Mouse (Mus musculus): ENCODE results near the gene Gm43518.

Gm43518 gene

DNA sequence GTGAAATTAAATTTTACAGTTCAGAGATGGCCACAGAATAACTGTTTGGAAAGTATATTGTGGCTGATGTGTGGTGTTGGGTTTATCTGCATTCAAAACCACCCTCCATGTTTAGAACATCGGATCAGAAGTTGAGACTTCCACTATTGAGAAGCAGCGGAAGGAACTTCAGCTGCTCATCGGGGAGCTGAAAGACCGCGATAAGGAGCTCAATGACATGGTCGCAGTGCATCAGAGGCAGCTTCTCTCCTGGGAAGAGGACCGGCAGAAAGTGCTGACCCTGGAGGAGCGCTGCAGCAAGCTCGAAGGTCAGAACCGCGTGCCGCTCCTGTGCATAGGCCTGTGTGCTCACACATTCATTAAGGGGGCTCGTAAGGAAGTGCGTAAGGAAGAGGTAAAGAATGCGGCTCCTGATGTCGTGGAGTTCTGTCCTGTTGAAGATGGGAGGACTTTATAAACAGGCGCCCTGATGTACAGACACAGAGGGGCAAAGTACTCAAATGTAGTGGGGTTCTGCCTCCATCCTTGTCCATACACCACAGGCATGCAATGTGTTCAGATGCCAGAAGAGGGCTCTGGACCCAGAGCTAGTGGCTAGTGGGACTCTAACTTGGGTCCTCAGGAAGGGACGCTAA, 6.9 kb downstream of the Gm43518 start:
- peak; percentile 49 for DNase-seq (ENCODE audit: low read depth, low spot score)

DNA sequence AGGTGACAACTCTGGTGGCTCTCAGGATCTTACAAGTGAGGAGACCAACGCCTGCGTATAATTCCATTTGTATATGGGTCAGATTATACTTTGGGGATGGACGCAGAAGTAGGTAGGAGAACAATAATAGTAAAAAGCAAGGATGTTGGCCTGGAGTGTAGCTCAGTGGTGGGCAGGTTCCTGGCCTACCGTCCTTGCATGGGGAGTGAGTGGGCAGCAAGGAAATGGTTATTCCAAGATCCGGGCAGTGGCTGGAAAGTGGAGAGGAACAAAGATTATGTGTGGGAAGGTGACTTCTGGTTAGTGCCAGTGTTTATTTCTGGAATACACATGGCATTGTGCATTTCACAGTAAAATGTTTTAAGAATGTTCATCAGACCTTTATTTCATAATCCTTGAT, 8.7 kb downstream of the Gm43518 start:
- no peak for DNase-seq (ENCODE audit: low read depth, low spot score)

DNA sequence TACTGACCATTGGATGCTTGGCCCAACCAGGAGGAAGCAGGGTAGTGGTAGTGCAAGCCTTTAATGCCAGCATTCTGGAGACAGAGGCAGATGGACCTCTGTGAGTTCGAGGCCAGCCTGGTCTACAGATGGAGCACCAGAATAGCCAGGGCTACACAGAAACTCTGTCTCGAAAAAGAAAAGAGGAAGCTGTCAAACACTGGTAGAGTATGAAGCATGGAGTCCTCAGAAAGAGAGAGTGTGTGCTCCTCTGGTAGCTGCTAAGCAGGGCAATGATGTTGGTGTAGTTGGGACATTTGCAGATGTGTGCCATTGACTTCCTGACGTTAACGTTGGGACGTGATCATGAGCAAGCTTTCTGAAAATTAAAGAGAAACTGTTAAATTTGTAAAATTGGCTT, 11.3 kb downstream of the Gm43518 start:
- no peak for DNase-seq (ENCODE audit: low read depth, low spot score)

DNA sequence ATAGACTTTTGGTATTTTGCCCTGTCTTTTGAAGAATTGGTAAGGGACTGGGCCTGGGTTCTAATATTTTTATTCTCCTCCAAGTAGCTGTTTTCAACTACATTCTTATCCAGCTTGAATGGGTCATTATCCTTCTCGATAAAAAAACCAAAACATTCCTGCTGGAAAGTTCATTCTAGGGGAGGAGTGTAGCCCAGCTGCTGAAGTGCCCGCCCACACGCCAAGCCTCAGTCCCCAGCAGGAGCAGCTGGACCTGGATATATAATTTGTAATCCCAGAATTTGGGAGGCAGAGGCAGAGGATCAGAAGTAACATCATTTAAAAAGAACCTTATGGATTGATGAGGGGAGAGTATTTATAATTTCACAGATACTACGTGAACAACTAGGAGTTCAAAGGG, 19.3 kb downstream of the Gm43518 start:
- no peak for DNase-seq (ENCODE audit: low read depth, low spot score)

DNA sequence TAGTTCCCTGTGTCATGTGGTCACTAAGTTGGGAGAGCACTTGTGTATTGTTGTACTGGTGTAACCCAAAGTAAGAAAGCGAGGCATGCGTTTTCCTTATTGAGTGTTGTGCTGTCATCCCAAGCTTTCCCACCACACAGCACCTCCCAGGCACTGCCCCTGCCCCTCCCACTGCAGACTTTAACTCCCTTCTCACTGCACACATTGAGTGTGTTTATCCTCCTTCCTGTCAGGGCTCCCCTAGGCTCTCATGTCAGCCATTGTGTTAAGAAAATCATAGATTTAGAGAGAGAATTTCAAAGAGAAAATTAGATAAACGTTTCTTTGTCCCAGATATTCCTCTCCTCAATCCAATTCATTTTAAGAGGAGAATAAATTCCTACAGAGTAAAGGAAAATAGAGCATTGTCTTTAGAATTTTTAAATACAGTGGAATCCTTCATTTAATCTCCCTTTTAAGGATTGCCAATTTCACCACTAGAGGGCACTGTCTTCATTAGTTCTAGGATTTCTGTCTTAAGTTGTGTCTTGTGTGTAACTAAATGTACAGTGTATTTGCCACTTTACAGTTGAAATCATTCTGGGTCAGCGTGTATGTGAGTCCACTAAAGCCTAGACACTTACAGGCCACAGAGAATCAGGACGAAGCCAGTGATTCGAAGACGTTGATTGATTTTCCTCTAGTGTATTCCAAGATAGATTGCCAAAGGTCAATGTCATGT, 20.0 kb downstream of the Gm43518 start:
- no peak for DNase-seq (ENCODE audit: low read depth, low spot score)

DNA sequence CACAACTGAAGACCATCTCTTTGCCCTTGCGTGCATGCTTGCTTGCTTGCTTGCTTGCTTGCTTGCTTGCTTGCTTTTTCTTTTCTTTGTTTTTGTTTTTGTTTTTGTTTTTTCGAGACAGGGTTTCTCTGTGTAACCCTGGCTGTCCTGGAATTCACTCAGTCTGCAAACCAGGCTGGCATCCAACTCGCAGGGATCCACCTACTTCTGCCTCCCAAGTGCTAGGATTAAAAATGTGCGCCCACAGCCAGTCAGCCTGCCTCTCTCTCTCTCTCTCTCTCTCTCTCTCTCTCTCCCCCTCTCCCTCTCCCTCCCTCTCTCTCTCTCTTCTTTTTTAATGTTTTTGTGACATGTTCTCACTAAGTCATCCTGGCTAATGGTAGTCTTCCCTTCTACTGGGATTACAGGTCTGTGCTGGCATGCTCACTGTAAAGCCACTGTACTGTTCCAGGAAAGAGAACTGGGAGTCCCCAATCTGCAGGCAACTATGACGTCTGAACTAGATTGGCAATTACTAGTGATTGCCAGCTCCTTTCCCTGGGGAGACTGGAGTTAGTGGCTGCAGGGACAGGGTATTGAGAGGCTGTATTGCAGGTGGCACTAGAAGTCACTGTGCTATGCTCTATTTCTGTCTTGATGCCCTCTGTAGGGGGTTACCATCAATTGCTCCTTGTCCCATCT, 25.3 kb downstream of the Gm43518 start:
- no peak for DNase-seq (ENCODE audit: low read depth, low spot score)

DNA sequence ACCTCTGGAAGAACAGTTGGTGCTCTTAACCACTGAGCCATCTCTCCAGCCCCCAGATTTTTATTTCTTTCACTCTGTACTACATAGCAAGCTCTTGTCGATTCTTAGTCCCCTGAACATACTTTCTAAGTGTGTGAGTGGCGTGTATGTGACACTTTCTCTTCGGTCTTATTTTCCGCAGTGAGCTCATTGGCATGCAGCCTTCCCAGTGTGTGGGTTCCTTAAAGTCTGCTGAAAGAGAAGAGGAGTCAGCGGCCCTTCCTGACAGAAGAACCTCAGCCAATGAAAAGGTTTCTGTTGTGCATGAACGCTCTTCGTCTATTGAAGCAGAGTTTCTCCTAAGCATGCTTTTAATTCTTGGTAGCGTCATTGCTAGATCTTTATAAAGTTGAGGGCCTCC, 30.0 kb downstream of the Gm43518 start:
- no peak for DNase-seq (ENCODE audit: low read depth, low spot score)

DNA sequence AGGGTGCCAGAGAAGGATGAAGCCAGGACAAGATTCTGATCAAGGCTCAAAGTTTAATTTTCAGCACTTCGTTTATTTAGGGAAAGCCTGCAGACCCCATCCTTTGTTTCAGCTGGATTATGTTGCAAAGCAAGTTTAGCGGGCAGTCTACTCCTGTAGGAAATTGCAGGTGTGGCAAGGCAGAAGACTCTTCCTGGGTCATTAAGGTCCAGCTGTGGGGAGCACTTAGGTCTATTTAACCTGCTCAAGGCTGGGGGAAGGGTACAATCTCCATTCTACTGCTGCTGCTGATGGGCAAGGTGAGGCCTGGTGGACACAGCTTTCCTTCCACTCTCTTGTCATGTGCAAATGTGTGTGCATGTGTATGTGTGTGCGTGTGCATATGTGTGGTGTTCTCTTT, 31.8 kb downstream of the Gm43518 start:
- no peak for DNase-seq (ENCODE audit: low read depth, low spot score)

DNA sequence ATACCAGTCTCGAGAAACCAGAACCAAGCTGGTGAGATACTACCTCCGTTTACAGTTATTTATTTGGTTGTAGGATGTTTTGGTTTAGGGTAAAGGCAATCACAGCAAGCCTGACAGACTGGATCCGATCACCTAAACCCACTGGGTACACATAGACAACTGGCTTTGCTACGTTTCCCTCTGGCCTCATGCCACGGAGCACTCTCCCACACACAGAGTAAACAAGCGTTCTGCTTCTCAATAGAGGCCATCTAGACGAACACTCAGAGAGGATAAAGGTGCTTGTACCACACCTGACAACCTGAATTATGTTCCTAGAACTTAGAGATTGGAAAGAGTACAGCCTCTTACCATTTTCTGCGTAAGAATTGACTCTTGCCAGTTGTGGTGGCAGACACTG, 32.9 kb downstream of the Gm43518 start:
- DNase-seq (ENCODE audit: low read depth, low spot score) = no peak

DNA sequence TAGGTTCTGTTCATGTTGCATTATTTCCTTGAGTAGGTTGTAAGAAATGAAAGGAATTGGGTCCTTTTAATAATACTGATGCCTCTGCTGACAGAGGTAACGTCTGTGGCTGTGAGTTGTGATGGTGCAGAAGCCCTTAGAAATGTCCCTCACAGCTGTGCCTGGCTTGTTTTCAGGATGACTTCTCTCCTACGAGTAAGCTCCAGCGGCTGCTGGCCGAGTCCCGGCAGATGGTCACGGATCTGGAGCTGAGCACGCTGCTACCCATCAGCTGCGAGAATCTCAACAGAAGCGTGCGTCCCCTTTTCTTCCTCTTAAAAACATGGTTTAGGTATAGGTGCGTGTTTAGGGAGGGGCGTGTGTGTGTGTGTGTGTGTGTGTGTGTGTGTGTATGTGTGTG, 33.8 kb downstream of the Gm43518 start:
- DNase-seq (ENCODE audit: low read depth, low spot score) = no peak

DNA sequence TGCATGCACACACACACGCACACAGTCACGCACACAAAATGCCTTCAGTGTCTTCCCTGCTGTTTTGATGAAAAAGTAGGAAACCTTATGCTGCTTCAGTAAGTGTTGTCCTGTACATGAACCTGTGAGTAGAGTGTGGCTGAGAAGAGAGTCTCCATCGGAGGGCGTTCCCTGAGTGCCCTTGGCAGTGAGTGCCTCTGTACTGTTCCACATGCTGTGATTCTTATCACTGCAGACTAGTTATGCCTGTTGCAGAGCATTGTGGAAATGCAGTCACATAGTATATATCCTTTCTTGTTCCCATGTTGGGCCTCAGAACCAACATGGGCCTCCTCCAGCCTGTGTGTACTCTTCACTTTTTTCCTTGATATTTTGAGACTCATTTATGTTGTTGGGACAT, 37.0 kb downstream of the Gm43518 start:
- no peak for DNase-seq (ENCODE audit: low read depth, low spot score)

DNA sequence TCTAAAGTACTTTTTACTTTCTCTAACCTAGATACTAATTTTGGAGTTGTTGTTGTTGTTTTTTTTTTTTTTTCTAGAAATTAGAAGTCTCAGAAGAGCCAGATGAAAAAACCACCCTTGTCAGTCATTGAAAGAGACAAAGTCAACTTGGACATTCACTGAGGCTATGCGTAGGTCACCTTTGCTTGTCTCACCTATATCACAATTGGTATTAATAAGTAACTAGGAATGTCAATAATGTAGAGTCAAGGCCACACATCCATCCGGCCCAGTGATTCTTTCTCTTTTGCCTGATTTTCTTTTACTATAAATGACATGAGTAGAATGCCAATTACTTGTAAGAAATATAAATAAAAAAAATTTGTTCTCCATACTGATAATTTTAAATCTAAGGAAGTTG, 39.5 kb downstream of the Gm43518 start:
- DNase-seq (ENCODE audit: low read depth, low spot score) = no peak

DNA sequence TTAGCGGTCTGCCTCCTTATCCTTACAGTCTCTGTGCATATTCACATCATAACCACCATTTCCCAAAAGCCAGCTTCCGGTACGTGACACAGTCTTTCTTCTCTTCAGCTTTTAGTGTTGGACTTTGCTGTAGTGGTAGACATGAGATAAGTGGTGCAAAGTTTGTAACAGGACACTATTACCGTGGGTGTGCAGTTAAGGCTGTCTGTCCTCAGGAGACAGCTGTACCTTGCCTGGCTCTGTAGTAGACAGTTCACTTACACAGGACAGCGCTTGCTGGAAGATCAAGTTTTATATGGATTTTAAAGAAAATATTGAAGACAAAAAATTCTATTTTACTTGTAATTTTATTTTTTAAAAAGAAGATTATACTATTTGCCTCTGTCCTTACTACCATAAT, 41.2 kb downstream of the Gm43518 start:
- DNase-seq (ENCODE audit: low read depth, low spot score) = no peak

DNA sequence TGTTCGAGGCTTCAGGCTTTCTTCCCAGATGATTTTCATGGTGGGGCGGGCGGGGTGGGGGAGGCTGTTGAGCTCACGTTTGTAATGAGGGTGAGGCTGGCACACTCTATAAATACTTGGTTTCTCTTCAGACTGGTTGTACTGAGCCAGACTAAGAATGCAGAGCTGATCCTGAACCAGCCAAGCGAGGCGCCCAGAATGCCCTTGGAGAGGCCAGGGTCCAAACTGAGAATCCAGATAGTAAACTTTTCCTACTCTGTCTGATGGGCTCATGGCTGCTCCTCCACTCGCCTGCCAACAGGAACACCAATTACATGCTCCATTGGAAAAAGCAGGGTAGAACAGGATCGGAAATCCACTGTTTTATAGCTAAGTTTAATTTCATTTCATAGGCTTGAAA, 42.0 kb downstream of the Gm43518 start:
- DNase-seq (ENCODE audit: low read depth, low spot score) = no peak

DNA sequence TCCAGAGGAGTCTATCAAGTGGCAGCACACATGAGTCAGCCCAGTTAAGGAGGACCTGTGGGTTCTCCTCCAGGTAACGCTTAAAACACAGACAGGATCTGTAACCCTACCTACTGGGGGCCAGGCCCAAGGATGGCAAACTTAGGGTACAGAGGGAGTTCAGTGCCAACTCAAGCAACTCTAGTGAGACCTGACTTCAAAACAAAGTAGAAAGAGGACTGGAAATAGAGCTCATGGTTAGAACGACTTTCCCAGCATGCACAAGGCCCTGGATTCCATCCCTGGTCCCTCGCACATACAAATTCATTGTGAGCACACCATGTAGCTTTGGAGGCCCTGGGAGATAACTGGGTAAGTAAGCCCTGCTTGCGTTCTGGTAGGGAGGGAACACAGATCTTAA, 43.4 kb downstream of the Gm43518 start:
- no peak for DNase-seq (ENCODE audit: low read depth, low spot score)

DNA sequence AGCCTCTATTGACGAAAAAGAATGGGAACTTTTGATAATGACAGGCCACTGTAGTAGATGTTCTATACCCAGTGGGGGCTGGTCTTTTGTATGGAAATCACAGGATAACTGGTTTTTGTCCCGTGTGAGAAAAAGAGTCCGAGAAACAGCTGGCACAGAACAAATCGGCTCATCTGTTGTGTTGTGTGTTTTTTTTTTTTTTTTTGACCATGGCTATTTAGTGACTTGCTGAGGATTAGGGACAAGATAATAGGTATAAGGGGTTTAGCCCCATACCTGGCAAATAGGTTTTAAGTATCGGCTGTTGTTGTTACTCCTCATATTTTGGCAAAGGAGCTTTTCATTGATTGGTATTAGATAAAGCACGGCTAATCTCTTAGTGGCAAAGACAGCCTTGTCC, 45.2 kb downstream of the Gm43518 start:
- no peak for DNase-seq (ENCODE audit: low read depth, low spot score)

DNA sequence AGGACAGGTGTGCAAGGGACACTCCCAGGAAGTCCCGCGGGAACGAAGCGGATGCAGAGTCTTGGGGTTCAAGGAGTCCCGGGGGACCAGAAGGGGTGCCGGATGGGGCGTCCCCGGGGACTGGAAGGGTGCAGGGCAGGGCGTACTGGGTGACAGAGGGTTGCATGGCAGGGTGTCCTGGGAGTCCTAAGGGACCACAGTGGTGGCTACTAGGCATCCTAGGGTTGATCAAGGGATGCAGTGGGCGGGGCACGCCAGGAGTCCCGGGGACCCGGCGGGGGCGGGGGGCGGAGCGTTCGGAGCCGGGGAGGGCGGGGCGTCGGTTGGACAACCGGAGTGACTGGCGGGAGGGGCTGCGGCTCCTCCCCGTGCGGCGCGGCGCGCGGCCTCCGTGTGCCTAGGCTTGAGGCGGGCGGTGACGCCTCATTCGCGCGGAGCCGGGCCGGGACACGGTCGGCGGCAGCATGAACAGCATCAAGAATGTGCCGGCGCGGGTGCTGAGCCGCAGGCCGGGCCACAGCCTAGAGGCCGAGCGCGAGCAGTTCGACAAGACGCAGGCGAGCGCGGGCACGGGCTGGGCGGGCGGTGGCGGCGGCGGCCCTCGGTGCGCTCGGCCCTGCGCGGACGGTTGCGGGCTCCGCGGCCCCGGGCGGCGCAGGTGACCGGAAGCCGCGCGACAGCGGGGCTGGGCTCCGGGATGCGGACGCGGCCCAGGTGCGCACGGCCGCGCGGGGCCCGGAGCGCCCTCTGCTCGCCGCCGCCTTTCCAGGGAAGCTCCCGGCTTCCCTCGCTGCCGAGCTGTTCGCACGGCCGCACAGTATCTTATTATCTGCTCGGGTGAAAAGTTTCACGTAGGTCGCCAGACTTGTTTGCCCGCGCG, 46.3 kb downstream of the Gm43518 start, which contains the start of gene Hip1r:
Gene Hip1r, plus strand, starts transcription at position 330 of the 880 bp plus-strand sequence.
- no peak for DNase-seq (ENCODE audit: low read depth, low spot score)

DNA sequence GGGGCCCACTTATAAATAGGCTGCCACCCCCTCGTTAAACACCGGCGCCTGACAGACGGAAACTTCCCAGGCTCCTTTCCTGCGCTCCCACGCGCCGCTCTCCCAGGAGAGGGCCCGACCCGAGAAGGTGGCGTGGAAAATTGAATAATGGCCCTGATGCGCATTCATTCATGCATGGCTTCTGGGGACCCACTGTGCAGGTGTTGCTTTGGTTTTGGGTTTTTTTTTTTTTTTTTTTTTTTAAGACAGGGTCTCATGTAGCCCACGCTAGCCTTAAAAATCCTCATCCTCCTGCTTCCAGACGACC, 46.9 kb downstream of the Gm43518 start:
- DNase-seq (ENCODE audit: low read depth, low spot score) = no peak

DNA sequence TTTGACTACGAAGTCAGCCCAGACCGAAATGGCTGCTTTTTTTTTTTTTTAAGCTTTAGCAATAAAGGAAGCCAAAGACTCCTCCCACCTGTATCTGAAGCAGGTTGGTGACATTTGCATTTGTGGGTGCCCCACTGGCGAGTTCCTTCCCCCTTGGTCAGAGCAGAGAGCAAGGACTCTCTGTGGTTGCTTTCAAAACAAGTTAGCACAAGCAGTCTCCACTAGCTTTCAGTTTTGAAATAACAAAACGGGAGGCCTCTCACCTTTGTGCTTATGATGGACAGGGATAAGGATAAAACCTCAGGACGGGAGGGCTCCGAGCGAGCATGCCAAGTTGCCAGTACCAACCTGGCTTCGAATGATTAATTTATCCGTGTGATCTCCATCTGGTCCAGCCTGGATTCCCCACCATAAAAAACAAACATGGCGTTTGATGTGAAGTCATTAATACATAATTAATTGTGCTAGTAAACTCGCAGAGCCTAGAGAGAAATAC, 47.4 kb downstream of the Gm43518 start:
- no peak for DNase-seq (ENCODE audit: low read depth, low spot score)

DNA sequence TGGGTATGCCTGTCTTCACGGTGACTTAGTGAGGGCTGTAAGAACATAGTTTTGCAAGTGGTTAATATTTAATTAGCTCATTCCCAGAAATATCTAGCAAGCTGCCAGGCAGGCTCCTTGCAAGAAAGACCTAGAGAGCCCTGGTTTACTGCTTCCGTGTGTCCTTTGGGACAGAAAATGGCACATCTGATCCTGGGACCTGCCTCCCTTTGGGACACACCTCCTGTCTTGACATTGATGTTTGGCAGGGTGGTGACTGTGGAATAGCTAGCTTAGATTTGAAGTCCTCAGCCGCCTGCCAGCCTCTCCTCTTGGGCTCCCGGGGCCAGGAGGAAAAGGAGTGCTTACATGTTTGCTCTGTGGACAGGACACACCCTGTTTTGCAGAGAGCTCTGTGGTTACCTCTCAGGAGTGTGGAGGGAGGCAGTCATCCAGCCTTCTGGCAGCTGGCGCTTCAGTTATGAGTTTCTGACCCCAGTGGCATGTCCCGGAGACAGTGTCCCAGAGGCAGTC, 48.5 kb downstream of the Gm43518 start:
- no peak for DNase-seq (ENCODE audit: low read depth, low spot score)

DNA sequence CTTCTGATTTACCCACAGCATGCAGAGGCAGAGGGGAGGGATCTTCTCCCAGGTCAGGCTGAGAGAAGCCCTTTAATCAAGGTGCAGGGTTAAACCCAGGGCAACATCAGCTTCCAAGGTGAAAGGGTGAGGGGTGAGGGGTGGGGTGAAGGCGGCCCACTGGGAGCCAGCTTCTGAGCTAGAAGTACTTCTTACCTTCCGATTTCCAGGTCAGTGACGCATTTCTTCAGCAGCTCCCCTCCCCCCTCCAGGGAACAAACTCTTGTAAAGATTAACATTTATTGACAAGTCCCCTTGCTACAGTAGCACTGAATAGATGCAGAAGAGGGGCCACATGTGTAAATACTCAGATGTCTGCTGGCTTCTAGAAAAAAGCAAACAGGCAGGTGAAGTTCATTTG, 50.0 kb downstream of the Gm43518 start:
- DNase-seq (ENCODE audit: low read depth, low spot score) = no peak

DNA sequence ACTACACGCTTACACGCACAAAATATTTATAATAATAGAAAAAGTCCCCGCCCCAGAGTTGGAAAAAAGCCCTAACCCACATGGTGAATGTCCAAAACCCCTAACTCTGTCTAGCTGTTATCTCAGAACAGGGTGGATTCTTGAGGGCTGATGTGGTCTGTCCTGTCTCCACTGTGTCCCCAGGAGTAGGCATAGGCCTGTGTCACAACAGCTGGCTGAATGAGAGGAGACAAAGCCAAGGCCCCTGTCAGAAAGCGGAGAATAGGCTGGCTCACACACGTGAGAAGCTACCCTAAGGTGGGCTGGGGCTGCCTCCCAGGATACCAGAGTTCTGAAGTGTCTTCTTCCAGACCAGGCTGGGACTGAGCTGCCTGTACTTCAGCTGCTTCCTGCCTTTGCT, 50.9 kb downstream of the Gm43518 start:
- DNase-seq (ENCODE audit: low read depth, low spot score) = no peak

All from WW6 (cell line).